Mouse (Mus musculus) hindbrain, embryonic 10.5 days (tissue): ENCODE results near the gene Gfy. TPM values are rescaled to one million over a fixed set of nuclear protein-coding genes. Genes with fewer than 3 reads are reported as not detected.

Experiments used
- polyA plus RNA-seq: library from polyadenylated mRNA; unstranded; fragments of >200 nt; fragmentation: Nextera tagmentation; extraction: Ambion mirVana; gene quantifications from 2 replicates; pipeline ENCODE4 v1.2.1, GENCODE M21; 2016

Gene Gfy
- polyA plus RNA-seq, 1 experiment from 2014 or later, result not detected

Other genes starting within 250 kb of the Gfy start
- 0.08 TPM in 1 of 2 replicates, not detected in the other for gene Tsks, start 236.4 kb downstream of the Gfy start, polyA plus RNA-seq
- 22.4 and 26.8 TPM in 2 replicates for gene Cpt1c, start 204.7 kb downstream of the Gfy start, polyA plus RNA-seq
- 843 and 861 TPM in 2 replicates for gene Prmt1, start 193.0 kb downstream of the Gfy start, polyA plus RNA-seq
- 76.7 and 78.1 TPM in 2 replicates for gene Irf3, start 181.9 kb downstream of the Gfy start, polyA plus RNA-seq
- gene Bcl2l12, start 180.9 kb downstream of the Gfy start, polyA plus RNA-seq, result 69.6 and 73.9 TPM in 2 replicates
- gene Scaf1, start 163.2 kb downstream of the Gfy start, polyA plus RNA-seq, result 44.0 and 49.9 TPM in 2 replicates
- 24.4 and 24.8 TPM in 2 replicates for gene Rras, start 161.6 kb downstream of the Gfy start, polyA plus RNA-seq
- gene Prr12, start 126.7 kb downstream of the Gfy start, polyA plus RNA-seq, result 11.9 and 13.4 TPM in 2 replicates
- 67.8 and 70.7 TPM in 2 replicates for gene Nosip, start 117.1 kb downstream of the Gfy start, polyA plus RNA-seq
- gene Prrg2, start 116.9 kb downstream of the Gfy start, polyA plus RNA-seq, result 16.9 and 18.6 TPM in 2 replicates
- gene Rcn3, start 87.3 kb downstream of the Gfy start, polyA plus RNA-seq, result 127 and 135 TPM in 2 replicates
- gene Fcgrt, start 75.7 kb downstream of the Gfy start, polyA plus RNA-seq, result 9.9 and 13.1 TPM in 2 replicates
- 1,526 and 1,700 TPM in 2 replicates for gene Rps11, start 55.1 kb downstream of the Gfy start, polyA plus RNA-seq
- 1,174 and 1,234 TPM in 2 replicates for gene Rpl13a, start 50.8 kb downstream of the Gfy start, polyA plus RNA-seq
- 0.13 and 0.15 TPM in 2 replicates for gene Gm45713, start 43.3 kb downstream of the Gfy start, polyA plus RNA-seq
- gene Flt3l, start 43.1 kb downstream of the Gfy start, polyA plus RNA-seq, result 0.85 and 2.0 TPM in 2 replicates
- gene Pih1d1, start 25.3 kb downstream of the Gfy start, polyA plus RNA-seq, result 101 and 116 TPM in 2 replicates
- 54.5 and 55.3 TPM in 2 replicates for gene Aldh16a1, start 25.0 kb downstream of the Gfy start, polyA plus RNA-seq
- 0.71 and 1.2 TPM in 2 replicates for gene Slc17a7, start 15.6 kb downstream of the Gfy start, polyA plus RNA-seq
- not detected in 2 replicates for gene Pth2, start 1.4 kb upstream of the Gfy start, polyA plus RNA-seq
- gene Ccdc155, start 25.3 kb upstream of the Gfy start, polyA plus RNA-seq, result 0.64 and 0.80 TPM in 2 replicates
- gene Dkkl1, start 32.6 kb upstream of the Gfy start, polyA plus RNA-seq, result 1.8 and 2.1 TPM in 2 replicates
- 324 and 370 TPM in 2 replicates for gene Tead2, start 36.2 kb upstream of the Gfy start, polyA plus RNA-seq
- gene Cd37, start 59.5 kb upstream of the Gfy start, polyA plus RNA-seq, result 1.0 and 1.1 TPM in 2 replicates
- gene Slc6a16, start 61.5 kb upstream of the Gfy start, polyA plus RNA-seq, result 0.26 TPM in 1 of 2 replicates, not detected in the other
- not detected in 2 replicates for gene Slc6a21, start 97.9 kb upstream of the Gfy start, polyA plus RNA-seq
- 10.5 and 12.5 TPM in 2 replicates for gene Trpm4, start 154.2 kb upstream of the Gfy start, polyA plus RNA-seq
- 0.36 and 0.42 TPM in 2 replicates for gene Hrc, start 155.7 kb upstream of the Gfy start, polyA plus RNA-seq
- 8.4 and 12.9 TPM in 2 replicates for gene Ppfia3, start 187.4 kb upstream of the Gfy start, polyA plus RNA-seq
- gene Lin7b, start 191.0 kb upstream of the Gfy start, polyA plus RNA-seq, result 0.89 and 1.5 TPM in 2 replicates
- 223 and 271 TPM in 2 replicates for gene Snrnp70, start 216.2 kb upstream of the Gfy start, polyA plus RNA-seq
- 0.07 TPM in 1 of 2 replicates, not detected in the other for gene Kcna7, start 226.1 kb upstream of the Gfy start, polyA plus RNA-seq
- gene Ntf5, start 234.1 kb upstream of the Gfy start, polyA plus RNA-seq, result 1.0 and 1.1 TPM in 2 replicates
- gene Lhb, start 241.3 kb upstream of the Gfy start, polyA plus RNA-seq, result 0.60 and 1.5 TPM in 2 replicates